Mouse (Mus musculus): ENCODE results near the gene Srd5a1. TPM values are rescaled to one million over a fixed set of nuclear protein-coding genes. Genes with fewer than 3 reads are reported as not detected.

Gene Srd5a1
- polyA plus RNA-seq, 1 experiment = 4.7 TPM

DNA sequence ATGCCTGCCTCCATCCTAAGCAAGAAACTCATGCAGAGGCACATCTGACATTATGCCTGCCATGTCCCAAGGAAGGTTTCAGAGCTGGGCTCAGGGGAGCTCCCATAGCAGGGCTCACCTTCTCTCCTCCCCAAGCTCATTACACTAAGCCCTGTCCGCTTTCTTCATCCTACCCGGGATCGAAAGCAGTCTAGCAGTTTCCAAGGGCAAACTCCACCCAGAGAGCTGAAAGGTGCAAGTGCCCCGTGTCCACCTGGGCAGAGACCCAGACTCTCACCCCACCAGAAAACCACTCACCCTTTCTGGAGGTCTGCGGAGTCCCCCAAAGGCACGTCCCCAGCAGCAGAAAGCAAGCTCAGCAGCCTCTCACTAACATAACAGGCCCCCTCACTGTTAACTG, 80.3 kb downstream of the Srd5a1 start:
- H3K27me3 ChIP-seq (ENCODE audit: control insufficient read depth, insufficient read depth, insufficient read length) = no peaks in the 10 kb centered on the region
- H3K4me3 ChIP-seq (ENCODE audit: insufficient read depth, poor library complexity, severe bottlenecking) = no peak overlapping the region
- peaks cover 4% of the 10 kb centered on the region for H3K36me3 ChIP-seq (ENCODE audit: control insufficient read depth, insufficient read depth)
- H3K79me2 ChIP-seq (ENCODE audit: control insufficient read depth, insufficient read depth) = peaks cover 82% of the 10 kb centered on the region
- no peak overlapping the region for H3ac ChIP-seq (ENCODE audit: control insufficient read depth, insufficient read length, low read depth)
- TF ChIP-seq CTCF (IDR thresholded peaks at IDR 0.05; ENCODE audit: control insufficient read depth, insufficient read depth, insufficient read length) (no peak), FOSL1 (IDR thresholded peaks at IDR 0.05; ENCODE audit: insufficient read depth, low read length, poor library complexity, severe bottlenecking) (no peak), CEBPB (IDR thresholded peaks at IDR 0.05; ENCODE audit: low read depth) (no peak), USF1 (IDR thresholded peaks at IDR 0.05; ENCODE audit: low read depth) (no peak), MYOD1 (IDR thresholded peaks at IDR 0.05; ENCODE audit: control insufficient read depth, insufficient read length, low read depth) (no peak)
- peaks cover 73% of the 10 kb centered on the region for H3K79me3 ChIP-seq (ENCODE audit: low read depth)

DNA sequence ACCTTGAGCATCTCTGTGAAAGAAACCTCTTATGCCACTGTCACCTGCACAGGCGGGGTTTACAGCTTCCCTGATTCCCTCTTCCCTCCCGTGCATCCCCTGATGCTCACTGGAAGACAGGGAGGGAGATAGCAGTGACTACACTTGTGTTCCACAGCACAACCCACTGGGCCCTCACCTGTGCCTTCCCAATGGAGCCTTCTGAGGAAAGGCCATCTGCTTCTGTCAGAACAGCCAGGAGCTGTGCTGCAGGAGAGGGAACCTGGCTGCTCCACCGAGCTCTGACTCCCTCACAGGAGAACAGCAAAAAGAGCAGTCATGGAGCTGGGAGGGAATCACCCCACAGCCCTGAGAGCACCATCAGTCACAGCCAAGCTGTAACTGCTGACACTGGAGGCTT, 81.1 kb downstream of the Srd5a1 start:
- H3K27me3 ChIP-seq (ENCODE audit: control insufficient read depth, insufficient read depth, insufficient read length) = no peaks in the 10 kb centered on the region
- peaks cover 4% of the 10 kb centered on the region for H3K36me3 ChIP-seq (ENCODE audit: control insufficient read depth, insufficient read depth)
- no peak overlapping the region for H3ac ChIP-seq (ENCODE audit: control insufficient read depth, insufficient read length, low read depth)
- peaks cover 90% of the 10 kb centered on the region for H3K79me2 ChIP-seq (ENCODE audit: control insufficient read depth, insufficient read depth)
- H3K4me3 ChIP-seq (ENCODE audit: insufficient read depth, poor library complexity, severe bottlenecking) = no peak overlapping the region
- H3K79me3 ChIP-seq (ENCODE audit: low read depth) = peaks cover 81% of the 10 kb centered on the region
- TF ChIP-seq USF1 (IDR thresholded peaks at IDR 0.05; ENCODE audit: low read depth) (no peak), CEBPB (IDR thresholded peaks at IDR 0.05; ENCODE audit: low read depth) (no peak), CTCF (IDR thresholded peaks at IDR 0.05; ENCODE audit: control insufficient read depth, insufficient read depth, insufficient read length) (no peak), MYOD1 (IDR thresholded peaks at IDR 0.05; ENCODE audit: control insufficient read depth, insufficient read length, low read depth) (no peak), MYOG (IDR thresholded peaks at IDR 0.05; ENCODE audit: control insufficient read depth, extremely low read depth, insufficient read length) (no peak), MAX (IDR thresholded peaks at IDR 0.05) (no peak), FOSL1 (IDR thresholded peaks at IDR 0.05; ENCODE audit: insufficient read depth, low read length, poor library complexity, severe bottlenecking) (no peak)

DNA sequence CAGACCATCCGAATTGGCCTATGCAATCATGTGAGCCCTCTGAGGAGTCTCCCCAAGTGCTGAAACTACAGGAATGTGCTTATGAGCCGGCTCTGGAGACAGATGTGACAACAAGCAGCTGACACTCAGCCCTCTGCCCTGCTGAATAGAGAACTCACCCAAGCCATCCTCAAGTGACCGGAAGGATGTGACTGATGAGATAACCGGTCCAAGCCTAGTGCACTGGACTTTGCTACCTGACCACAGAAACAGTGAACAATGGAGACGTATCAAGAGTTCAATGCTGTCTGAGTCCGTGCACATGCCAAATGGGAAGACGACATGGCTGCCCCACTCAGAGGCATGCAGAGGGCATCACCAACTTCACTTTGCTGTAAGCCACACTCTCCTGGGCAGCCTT, 82.7 kb downstream of the Srd5a1 start:
- peaks cover 4% of the 10 kb centered on the region for H3K36me3 ChIP-seq (ENCODE audit: control insufficient read depth, insufficient read depth)
- TF ChIP-seq MYOD1 (IDR thresholded peaks at IDR 0.05; ENCODE audit: control insufficient read depth, insufficient read length, low read depth) = no peak
- no peak for TF ChIP-seq FOSL1 (IDR thresholded peaks at IDR 0.05; ENCODE audit: insufficient read depth, low read length, poor library complexity, severe bottlenecking)
- TF ChIP-seq MYOG (IDR thresholded peaks at IDR 0.05; ENCODE audit: control insufficient read depth, extremely low read depth, insufficient read length) = no peak
- no peak for TF ChIP-seq CTCF (IDR thresholded peaks at IDR 0.05; ENCODE audit: control insufficient read depth, insufficient read depth, insufficient read length)
- no peak for TF ChIP-seq CEBPB (IDR thresholded peaks at IDR 0.05; ENCODE audit: low read depth)
- TF ChIP-seq MAX (IDR thresholded peaks at IDR 0.05) = no peak
- TF ChIP-seq USF1 (IDR thresholded peaks at IDR 0.05; ENCODE audit: low read depth) = no peak
- no peak overlapping the region for H3ac ChIP-seq (ENCODE audit: control insufficient read depth, insufficient read length, low read depth)
- peaks cover 100% of the 10 kb centered on the region for H3K79me2 ChIP-seq (ENCODE audit: control insufficient read depth, insufficient read depth)
- H3K4me3 ChIP-seq (ENCODE audit: insufficient read depth, poor library complexity, severe bottlenecking) = no peak overlapping the region
- peaks cover 94% of the 10 kb centered on the region for H3K79me3 ChIP-seq (ENCODE audit: low read depth)
- H3K27me3 ChIP-seq (ENCODE audit: control insufficient read depth, insufficient read depth, insufficient read length) = no peaks in the 10 kb centered on the region

DNA sequence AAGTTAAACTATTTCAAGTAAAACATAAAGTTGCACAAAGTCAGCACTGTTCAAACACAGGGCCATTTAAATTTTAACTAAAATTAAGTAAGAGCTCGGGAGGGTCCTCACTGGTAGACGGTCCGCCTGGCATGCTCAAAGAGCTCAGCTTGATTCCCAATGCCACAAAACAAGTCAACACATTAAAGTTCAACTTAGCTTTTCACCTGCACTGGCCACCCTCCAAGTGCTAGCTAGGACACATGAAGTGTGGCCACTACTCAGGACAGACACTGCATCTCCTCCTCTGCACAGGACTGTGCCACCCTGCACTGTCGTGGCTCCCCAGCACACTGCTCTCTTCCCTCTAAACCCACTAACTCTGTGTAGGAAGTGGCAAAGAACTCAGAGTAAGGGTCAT, 85.4 kb downstream of the Srd5a1 start:
- H3K79me3 ChIP-seq (ENCODE audit: low read depth) = peaks cover 94% of the 10 kb centered on the region
- no peak overlapping the region for H3ac ChIP-seq (ENCODE audit: control insufficient read depth, insufficient read length, low read depth)
- H3K27me3 ChIP-seq (ENCODE audit: control insufficient read depth, insufficient read depth, insufficient read length) = no peaks in the 10 kb centered on the region
- peaks cover 100% of the 10 kb centered on the region for H3K79me2 ChIP-seq (ENCODE audit: control insufficient read depth, insufficient read depth)
- no peak overlapping the region for H3K4me3 ChIP-seq (ENCODE audit: insufficient read depth, poor library complexity, severe bottlenecking)
- TF ChIP-seq MYOG (IDR thresholded peaks at IDR 0.05; ENCODE audit: control insufficient read depth, extremely low read depth, insufficient read length) (no peak), MAX (IDR thresholded peaks at IDR 0.05) (no peak), USF1 (IDR thresholded peaks at IDR 0.05; ENCODE audit: low read depth) (no peak), CEBPB (IDR thresholded peaks at IDR 0.05; ENCODE audit: low read depth) (no peak), FOSL1 (IDR thresholded peaks at IDR 0.05; ENCODE audit: insufficient read depth, low read length, poor library complexity, severe bottlenecking) (no peak), CTCF (IDR thresholded peaks at IDR 0.05; ENCODE audit: control insufficient read depth, insufficient read depth, insufficient read length) (no peak), MYOD1 (IDR thresholded peaks at IDR 0.05; ENCODE audit: control insufficient read depth, insufficient read length, low read depth) (no peak)
- peaks cover 4% of the 10 kb centered on the region for H3K36me3 ChIP-seq (ENCODE audit: control insufficient read depth, insufficient read depth)

DNA sequence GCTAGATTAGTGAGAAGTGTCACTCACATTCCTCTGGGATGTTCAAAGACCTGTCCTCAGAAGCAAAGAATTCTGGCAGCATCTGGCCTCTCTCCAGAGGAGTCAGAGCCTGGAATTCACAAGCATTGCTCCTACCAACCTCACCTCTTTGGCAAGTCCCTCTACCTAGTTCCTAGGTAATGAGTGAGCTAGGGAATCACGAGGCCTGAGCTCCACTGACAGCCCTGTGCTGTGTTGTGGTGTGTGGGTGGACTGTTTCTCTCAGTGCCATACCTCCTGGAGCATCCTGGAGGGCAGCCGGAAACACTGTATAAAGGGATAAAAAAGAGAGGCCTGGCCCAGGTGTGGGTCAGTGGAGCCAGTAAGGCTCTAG, 87.1 kb downstream of the Srd5a1 start:
- TF ChIP-seq CEBPB (IDR thresholded peaks at IDR 0.05; ENCODE audit: low read depth) (no peak), CTCF (IDR thresholded peaks at IDR 0.05; ENCODE audit: control insufficient read depth, insufficient read depth, insufficient read length) (no peak), MAX (IDR thresholded peaks at IDR 0.05) (no peak), USF1 (IDR thresholded peaks at IDR 0.05; ENCODE audit: low read depth) (no peak), MYOG (IDR thresholded peaks at IDR 0.05; ENCODE audit: control insufficient read depth, extremely low read depth, insufficient read length) (no peak), FOSL1 (IDR thresholded peaks at IDR 0.05; ENCODE audit: insufficient read depth, low read length, poor library complexity, severe bottlenecking) (no peak), MYOD1 (IDR thresholded peaks at IDR 0.05; ENCODE audit: control insufficient read depth, insufficient read length, low read depth) (no peak)
- H3K79me3 ChIP-seq (ENCODE audit: low read depth) = peaks cover 90% of the 10 kb centered on the region
- no peak overlapping the region for H3ac ChIP-seq (ENCODE audit: control insufficient read depth, insufficient read length, low read depth)
- H3K36me3 ChIP-seq (ENCODE audit: control insufficient read depth, insufficient read depth) = peaks cover 4% of the 10 kb centered on the region
- peaks cover 100% of the 10 kb centered on the region for H3K79me2 ChIP-seq (ENCODE audit: control insufficient read depth, insufficient read depth)
- no peak overlapping the region for H3K4me3 ChIP-seq (ENCODE audit: insufficient read depth, poor library complexity, severe bottlenecking)
- H3K27me3 ChIP-seq (ENCODE audit: control insufficient read depth, insufficient read depth, insufficient read length) = no peaks in the 10 kb centered on the region

Other genes starting within 250 kb of the Srd5a1 start
- 93.7 TPM for gene Nsun2, start 77.7 kb downstream of the Srd5a1 start, polyA plus RNA-seq (2012; fragmentation: generic; extraction: Trizol)
- 19.2 TPM for gene Tent4a, start 76.8 kb downstream of the Srd5a1 start, polyA plus RNA-seq (2012; fragmentation: generic; extraction: Trizol)
- gene Ube2ql1, start 128.4 kb upstream of the Srd5a1 start, polyA plus RNA-seq (2012; fragmentation: generic; extraction: Trizol) = 0.13 TPM
- 73.5 TPM for gene Med10, start 191.0 kb upstream of the Srd5a1 start, polyA plus RNA-seq (2012; fragmentation: generic; extraction: Trizol)